Mouse (Mus musculus) adrenal gland, postnatal 25 days (tissue): ENCODE data around the gene Nasp. TPM values are rescaled to one million over a fixed set of nuclear protein-coding genes. Genes with fewer than 3 reads are reported as not detected.

Experiments used
- DNase-seq: peaks from one replicate; pipeline ENCODE4 v3.0.0; 2021; ENCODE audit warnings: mixed read lengths
- total RNA-seq: library from RNA; stranded (reverse); gene quantifications from 2 replicates; pipeline ENCODE4 v1.2.3, GENCODE M21; 2021

The Nasp gene
- total RNA-seq, 1 experiment from 2014 or later, result 37.1 TPM

GRCm38 (mm10) chr4:116635197-116635596, 7.5 kb upstream of the Nasp start:
- no peak for DNase-seq

GRCm38 (mm10) chr4:116627359-116627716, 403 bp downstream of the Nasp start:
- DNase-seq, result peak; percentile 83

DNA sequence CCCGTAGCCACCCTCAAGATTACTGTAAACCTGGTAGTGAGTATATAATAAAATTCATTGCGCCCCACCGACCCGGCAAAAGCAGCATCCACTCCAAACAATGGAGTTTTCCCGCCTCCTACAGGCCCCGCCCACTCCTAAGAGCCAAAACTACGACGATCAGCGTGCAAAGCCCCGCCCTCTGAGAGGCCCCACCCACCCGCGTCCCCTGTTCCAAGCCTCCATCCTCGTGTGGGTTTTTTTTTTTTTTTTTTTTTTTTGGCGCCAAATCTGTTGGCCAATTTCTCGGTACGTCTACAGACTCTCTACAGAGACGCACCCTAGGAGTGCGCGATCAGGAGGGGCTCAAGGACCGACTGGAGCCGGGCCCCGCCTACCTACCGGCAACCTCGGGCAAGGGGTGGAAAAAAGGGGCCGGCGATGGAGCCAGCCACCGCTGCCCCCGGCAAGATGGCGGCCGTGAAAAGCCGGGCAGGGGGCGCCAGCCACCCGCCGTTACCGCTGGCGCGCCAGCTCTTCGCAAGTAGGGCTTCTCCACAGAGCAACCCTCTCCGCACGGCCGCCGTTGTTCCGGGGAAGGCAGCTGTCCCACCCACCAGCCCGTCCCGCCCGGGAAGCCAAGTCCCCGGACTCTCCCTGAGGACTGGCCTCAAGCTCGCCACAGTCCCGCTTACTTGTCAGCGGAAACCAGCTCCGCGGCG, 933 bp downstream of the Nasp start:
- DNase-seq, result peak; percentile 81

- no peak for DNase-seq
Observed at GRCm38 (mm10) chr4:116624831-116625230, 2.9 kb downstream of the Nasp start.

DNA sequence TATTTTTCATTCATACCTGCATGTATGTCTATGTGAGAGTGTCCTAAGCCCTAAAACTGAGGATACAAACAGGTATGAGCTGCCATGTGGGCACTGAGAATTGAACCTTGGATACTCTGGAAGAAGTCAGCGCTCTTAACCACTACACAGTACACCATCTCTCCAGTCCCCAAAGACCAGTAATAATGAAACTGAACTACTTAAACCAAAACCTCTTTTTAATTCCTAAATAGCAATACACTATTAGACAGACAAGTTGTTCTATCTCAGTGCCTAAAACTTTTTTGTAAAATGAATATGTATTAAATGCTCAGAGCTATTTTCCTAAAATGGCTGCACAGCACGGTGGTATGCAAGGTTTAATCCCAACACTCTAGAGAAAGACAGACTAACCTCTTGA, 12.5 kb downstream of the Nasp start:
- no peak for DNase-seq

DNA sequence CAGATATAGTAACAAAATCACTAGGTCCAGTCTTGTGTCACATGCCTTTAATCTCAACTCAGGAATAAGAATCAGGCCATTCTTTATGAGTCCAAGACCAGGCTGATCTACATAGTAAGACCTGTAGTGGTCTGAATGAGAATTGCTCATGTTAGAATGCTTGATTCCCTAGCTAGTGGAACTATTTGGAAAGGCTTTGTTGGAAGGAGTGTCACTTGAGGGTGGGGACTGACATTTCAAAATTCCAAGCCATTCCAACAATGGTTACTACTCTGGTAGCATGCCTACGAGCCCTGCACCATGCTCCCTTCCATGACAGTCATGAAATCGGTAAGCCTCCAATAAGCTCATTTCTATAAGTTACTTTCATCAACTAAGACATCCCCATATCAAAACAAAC, 15.1 kb downstream of the Nasp start:
- no peak for DNase-seq

- peak; percentile 89 for DNase-seq
Observed at GRCm38 (mm10) chr4:116596978-116597881, 30.5 kb downstream of the Nasp start.

DNA sequence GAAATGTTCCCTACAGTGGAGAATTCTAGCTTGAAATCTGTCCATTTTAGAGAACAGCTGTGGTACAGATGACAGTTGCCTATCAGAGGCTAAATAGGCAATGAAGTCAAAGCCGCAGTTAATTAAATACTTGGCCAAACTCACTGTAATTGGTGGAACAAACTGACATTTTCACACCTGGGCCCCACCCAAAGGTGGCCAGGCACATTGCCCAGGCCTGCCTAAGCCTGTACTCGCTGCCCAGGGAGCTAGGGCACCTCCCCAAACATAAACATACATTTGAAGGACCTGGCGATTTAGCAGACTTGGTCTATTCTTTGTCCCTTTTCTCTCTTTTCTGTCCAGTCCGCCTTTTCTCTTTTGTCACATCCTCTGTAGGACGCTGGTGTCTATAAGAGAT, 31.4 kb downstream of the Nasp start, which contains the start of gene Ccdc17:
Gene Ccdc17, plus strand, starts transcription at position 276 of the 400 bp plus-strand sequence.
- no peak for DNase-seq

GRCm38 (mm10) chr4:116595793-116596192, 31.9 kb downstream of the Nasp start:
- DNase-seq, result no peak

GRCm38 (mm10) chr4:116558151-116558882, 69.4 kb downstream of the Nasp start:
- DNase-seq, result peak; percentile 11

DNA sequence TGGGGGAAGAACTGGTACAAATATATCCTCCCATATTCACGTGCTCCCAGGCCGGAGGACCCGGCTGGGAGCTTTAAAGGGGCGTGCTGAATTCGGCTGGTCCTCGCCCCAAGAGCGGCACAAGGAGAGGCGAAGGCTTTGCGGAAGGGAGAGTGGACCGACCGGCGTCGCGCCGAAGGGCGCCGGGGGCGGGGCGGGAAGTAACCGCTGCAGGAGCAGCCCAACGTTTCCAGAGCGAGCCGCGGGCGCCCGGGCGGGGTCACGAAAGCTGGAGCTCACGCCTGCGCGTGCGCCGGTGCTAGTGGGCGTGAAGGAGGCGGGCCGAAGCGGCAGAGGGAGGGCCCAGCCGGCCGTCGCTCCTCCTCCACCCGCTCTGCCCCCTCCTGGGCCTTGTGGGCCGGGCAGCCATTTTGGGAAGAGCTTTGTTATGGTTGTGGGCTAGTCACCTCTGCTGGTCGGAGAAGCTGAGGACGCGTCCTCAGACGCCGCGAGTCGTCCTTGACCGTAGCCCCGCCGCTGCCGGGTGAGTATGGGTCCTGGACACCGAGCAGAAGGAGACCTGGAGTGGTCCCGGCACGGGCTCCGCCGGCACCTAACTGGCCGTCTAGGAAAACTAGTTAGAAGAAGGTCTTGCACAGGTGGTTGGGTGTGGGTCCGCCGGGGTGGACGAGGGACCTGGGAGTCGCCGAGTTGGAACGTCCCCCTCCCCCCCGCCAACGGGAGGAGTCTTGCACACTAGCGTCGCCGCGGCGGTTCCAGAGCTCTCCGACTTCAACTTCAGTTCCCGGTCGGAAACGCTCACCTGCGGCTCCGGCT, 70.2 kb downstream of the Nasp start, which contains the start of gene Gpbp1l1:
Gene Gpbp1l1, plus strand, starts transcription at position 353 of the 816 bp plus-strand sequence.
- DNase-seq, result peak; percentile 99

GRCm38 (mm10) chr4:116556561-116557305, 71.0 kb downstream of the Nasp start:
- peak; percentile 92 for DNase-seq

DNA sequence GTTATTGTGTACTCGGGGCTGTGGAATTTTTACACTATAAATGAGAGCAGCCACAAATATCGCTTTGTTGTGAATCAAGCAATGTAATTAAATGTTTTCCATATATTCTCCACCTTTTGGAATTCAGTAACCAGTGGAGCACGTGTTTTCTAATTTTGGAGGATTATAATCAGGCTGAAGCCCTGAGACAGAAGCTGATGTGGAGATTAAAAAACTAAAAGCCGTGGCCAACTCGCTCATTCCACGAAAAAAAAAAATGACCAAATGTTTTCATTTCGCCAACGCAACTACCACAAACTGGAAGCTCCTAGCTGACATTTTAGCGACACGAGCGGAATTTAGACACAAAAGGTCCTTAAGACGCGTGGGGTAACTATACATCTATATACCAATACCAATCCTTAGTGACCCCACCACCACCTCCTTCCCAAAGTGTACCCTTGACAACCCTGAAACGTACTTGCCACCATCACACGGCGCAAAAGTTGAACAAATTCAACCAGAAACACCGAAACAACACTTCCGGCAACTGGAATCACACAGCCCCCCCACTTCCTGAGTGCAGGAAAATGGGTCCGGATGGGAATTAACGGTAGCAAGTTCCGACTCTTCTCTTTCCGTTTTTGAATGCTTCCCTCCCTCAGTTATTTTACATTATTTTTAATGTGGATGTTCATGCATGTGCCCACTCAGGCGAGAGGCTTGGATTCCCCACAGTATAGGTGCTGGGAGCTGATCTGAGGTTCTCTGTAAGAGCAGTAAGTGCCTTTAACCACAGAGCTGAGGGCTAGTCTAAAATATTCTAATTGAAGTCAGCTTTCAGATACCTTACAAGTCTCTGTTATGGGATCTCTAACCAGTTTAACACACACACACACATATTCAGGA, 72.1 kb downstream of the Nasp start, which contains the start of gene Tmem69:
Gene Tmem69, minus strand, starts transcription at position 524 of the 888 bp plus-strand sequence.
- peak; percentile 65 for DNase-seq

GRCm38 (mm10) chr4:116553035-116553434, 74.7 kb downstream of the Nasp start:
- DNase-seq, result no peak

Other genes starting within 250 kb of the Nasp start
- gene Mast2, start 163.8 kb downstream of the Nasp start, total RNA-seq, result 40.7 and 46.7 TPM in 2 replicates
- 14.8 and 22.1 TPM in 2 replicates for gene Ipp, start 120.4 kb downstream of the Nasp start, total RNA-seq
- 20.7 and 26.7 TPM in 2 replicates for gene Tmem69, start 72.0 kb downstream of the Nasp start, total RNA-seq
- 96.5 and 97.4 TPM in 2 replicates for gene Gpbp1l1, start 70.3 kb downstream of the Nasp start, total RNA-seq
- 12.1 and 19.5 TPM in 2 replicates for gene Ccdc17, start 31.3 kb downstream of the Nasp start, total RNA-seq
- gene Akr1a1, start 23.7 kb upstream of the Nasp start, total RNA-seq, result 817 and 927 TPM in 2 replicates
- 777 and 778 TPM in 2 replicates for gene Prdx1, start 57.6 kb upstream of the Nasp start, total RNA-seq
- gene Mmachc, start 80.5 kb upstream of the Nasp start, total RNA-seq, result 29.4 and 32.0 TPM in 2 replicates
- 21.1 and 31.9 TPM in 2 replicates for gene Ccdc163, start 80.6 kb upstream of the Nasp start, total RNA-seq
- gene Tesk2, start 93.0 kb upstream of the Nasp start, total RNA-seq, result 4.8 and 9.0 TPM in 2 replicates
- 18.1 and 25.1 TPM in 2 replicates for gene Toe1, start 179.7 kb upstream of the Nasp start, total RNA-seq
- gene Mutyh, start 179.8 kb upstream of the Nasp start, total RNA-seq, result 3.9 and 9.0 TPM in 2 replicates
- gene Hpdl, start 193.8 kb upstream of the Nasp start, total RNA-seq, result 2.7 and 3.6 TPM in 2 replicates
- 5.0 and 5.1 TPM in 2 replicates for gene Zswim5, start 249.4 kb upstream of the Nasp start, total RNA-seq